Mouse (Mus musculus): ENCODE measurements at regions not wholly inside any gene's neighbourhood (a gene's known extent, or its start where the extent isn't known, plus 50 kb on each side); places are given as distances from the start of the nearest gene placed in this dataset.
"Not testable (repeated sequence)": the region's sequence is repeated elsewhere in the genome, so short reads cannot be mapped to it uniquely, and the experiment has no call there.

DNA sequence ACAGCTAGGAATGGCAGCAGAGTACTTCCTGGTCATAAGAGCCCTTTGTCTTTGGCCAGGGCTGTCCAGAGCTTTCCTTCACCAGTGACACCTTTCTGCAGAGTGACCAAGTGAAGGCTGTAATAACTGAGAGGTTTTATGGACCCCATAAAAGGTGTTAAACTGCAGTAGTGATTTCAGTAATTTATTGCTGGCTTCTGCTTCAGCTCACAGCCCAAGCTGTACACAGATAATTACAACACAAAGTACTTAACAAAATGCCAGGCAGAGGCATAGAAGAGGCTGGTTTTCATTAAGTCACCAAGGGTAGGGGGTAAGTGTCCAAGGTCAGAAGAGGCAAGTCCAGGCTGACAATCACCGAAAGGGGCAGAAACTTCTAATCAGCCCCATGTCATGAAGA is 83.8 kb downstream of the Eif4e start:
- DNase-seq (ENCODE audit: low read depth, low spot score): no peak

DNA sequence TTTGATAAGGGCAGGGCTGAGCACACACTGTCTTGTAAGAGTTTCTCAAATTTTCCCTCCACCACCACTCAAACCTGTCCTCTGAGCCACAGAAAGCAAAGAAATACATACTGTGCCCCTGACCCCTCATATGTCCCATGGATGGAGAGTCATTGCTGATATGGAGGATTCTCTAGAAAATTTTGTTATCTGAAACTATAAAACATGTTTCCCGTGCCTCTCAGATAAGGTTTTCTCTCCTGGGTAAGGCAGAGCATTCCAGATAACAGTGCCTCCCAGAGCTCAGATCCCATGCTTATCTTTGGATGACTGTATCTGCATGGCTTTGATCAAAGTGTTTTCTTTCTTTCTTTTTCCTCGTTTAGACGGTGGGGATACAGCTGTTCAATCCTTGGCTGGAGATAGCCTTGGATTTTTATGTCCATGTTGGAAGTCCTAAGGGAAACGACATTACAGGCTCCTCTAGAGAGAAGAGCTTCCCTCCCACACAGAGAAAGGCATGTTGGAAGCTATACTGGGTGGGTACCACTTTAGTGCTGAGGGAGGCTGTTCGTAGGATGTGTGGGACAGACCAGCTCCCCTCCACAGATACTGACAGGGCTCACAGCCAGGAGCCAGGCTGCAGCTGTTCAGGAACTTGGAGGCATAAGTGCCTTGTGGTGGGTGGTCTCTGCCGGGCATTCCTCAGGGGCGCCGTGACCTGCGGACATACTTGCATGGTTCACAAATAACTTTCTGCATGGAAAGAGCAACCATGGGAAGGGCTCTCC is 87.1 kb downstream of the Eif4e start:
- peak; percentile 20 for DNase-seq (ENCODE audit: low read depth, low spot score)

DNA sequence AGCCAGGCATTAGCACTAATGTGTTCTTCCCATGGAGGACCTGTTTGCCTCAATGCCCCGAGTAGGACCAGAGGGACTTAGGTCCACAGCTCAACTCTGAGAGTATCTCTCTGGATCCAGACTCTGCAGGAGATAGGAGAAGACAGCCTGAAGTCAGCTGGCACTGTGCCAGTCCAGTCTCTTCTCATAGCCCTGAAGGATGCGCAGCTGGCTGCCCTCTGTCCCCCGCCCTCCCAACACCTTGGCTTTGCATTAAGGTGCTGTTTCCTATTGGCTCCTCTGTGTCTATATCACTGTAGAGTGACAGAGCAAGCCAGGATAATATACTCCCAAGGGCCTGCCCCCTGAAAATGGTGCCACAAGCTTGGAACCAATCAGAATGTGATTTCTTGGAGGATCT is 87.7 kb downstream of the Eif4e start:
- no peak for DNase-seq (ENCODE audit: low read depth, low spot score)

DNA sequence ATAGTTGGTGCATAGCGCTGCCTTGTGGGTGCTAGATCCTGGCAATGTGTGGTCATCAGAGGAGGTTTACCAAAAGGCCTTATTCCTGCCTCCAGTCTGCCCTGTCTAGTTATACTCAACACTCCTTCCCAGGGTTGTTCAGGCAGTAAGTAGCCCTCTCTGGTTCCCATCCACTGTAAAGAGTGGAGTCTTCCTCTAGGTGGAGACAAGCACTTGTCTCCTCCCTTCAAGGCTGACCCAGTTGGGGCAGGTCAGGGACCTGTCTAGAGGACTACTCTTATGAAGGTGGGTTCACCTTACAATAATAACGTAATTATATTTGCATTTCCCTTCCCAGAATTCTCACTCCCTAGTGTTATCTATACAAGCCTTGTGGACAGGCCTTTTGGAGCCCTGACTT is 88.9 kb downstream of the Eif4e start:
- no peak for DNase-seq (ENCODE audit: low read depth, low spot score)

DNA sequence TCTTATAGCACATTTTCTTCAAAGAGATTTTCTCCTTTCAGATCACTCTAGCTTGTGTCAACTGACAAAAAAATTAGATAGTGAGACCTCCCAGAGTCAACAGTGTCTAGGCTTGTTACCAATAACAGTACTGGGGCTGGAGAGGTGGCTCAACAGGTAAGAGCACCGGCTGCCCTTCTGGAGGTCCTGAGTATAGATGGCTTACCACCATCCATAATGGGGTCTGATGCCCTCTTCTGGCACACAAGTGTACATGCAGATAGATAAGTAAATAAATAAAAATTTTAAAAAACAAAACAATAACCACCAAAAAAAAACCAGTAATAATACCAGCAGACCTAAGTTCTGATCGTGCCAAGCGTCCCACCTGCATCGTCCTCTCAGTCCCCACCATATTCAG is 94.3 kb downstream of the Eif4e start:
- no peak for DNase-seq (ENCODE audit: low read depth, low spot score)

DNA sequence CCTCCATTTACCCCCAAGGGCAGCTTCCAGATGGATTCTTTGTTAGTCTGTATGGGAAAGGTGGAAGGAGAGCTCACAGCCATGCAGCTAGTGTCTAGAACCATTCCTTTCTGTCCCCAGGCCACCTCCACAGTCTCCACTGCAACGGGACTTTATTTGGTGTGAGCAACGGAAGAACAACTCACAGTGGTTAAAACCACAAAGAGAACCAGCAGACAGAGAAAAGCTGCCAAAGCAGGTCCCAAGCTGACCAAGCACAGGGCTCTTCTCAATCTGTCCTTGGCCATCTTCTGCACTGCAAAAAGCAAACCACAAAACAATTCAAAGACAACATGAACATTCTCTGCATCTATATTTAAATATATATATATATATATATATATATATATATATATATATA is 98.1 kb downstream of the Eif4e start:
- DNase-seq (ENCODE audit: low read depth, low spot score): no peak

DNA sequence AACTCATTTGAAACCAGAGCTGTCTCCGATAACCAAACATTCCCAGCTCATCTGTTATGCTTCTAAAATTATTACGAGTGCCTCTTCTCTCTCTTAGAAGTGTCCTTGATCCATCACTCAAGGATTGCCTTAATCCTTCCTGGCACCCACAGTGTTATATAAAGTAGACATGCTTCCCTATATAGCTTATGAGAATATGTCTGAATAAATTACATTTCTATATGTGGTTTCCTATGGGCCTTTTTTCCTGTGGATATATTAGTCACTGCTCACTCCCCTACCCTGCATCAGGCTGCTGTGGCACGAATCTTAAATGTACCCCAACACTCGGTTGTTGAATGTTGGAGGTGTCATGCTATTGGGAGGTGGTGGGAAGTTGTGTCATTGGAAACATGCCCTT is 100.3 kb downstream of the Eif4e start:
- no peak for DNase-seq (ENCODE audit: low read depth, low spot score)

DNA sequence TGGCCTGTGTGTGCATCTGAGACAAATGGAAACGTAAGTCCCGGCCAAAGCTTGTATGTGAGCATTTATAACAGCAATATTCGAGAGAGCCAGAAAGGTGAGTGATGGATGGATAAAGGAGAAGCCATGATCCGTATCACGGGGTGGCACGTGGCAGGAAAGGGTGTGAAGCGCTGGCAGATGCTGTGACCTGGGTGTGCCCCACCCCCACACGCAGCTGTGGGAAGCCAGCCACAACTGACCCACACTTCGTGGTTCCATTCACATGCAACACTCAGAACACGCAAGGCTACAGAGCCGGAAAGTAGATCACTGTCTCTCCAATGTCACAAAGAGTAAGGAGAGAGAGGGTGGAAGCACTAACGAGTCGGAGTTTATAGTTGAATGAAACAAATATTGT is 104.3 kb downstream of the Eif4e start:
- no peak for DNase-seq (ENCODE audit: low read depth, low spot score)

DNA sequence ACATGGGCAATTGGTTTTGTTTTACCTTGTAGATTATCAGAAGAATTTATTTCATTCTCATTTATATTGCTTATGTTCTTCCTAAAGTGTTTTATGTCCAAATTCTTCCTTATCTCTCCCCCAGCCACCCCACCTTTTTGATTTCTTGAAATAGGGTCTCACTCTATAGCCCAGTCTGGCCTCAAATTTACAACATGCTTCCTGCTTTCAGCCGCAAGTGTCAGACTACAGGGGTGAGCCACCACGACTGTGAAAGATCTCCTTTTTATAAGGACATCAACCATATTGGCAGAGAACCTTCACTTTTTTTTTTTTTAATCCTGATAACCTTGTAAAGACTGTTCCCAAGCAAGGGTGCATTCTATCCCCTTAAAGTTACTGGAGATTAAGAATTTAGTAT is 106.1 kb downstream of the Eif4e start:
- DNase-seq (ENCODE audit: low read depth, low spot score): no peak

DNA sequence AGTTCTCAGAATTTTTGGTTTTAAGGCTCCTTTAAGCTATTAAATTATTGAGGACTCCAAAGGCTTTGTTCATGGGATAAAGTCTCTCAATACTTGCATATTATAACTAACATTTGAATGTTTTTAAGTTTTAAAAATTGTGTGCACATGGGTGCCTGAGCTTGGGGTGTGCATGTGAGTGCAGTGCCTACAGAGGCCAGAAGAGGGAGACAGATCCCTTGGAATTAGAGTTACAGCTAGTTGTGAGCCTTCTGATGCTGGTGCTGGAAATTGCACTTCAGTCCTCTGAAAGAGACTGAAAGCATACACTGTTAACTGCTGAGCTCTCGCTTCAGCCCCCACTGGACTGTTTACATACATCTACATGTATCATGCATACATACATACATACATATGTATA is 100.0 kb upstream of the Tspan5 start:
- DNase-seq (ENCODE audit: low read depth, low spot score): no peak

DNA sequence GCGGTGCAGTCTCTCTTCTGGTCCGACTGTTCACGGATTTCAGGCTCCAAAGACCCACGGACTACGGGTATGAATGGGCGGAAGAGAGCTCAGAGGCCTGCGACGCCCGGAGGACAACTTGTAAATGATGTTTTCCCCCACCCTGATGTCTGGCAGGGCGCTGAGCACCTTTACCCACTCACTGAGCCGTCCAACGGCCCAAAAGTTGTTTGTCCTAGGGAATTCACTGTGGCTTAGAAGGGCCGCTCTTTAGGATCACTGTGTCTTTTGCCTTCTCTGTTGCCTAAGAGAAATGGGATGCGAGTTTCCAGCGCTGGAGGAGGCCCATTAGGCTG is 98.1 kb upstream of the Tspan5 start:
- DNase-seq (ENCODE audit: low read depth, low spot score): no peak

DNA sequence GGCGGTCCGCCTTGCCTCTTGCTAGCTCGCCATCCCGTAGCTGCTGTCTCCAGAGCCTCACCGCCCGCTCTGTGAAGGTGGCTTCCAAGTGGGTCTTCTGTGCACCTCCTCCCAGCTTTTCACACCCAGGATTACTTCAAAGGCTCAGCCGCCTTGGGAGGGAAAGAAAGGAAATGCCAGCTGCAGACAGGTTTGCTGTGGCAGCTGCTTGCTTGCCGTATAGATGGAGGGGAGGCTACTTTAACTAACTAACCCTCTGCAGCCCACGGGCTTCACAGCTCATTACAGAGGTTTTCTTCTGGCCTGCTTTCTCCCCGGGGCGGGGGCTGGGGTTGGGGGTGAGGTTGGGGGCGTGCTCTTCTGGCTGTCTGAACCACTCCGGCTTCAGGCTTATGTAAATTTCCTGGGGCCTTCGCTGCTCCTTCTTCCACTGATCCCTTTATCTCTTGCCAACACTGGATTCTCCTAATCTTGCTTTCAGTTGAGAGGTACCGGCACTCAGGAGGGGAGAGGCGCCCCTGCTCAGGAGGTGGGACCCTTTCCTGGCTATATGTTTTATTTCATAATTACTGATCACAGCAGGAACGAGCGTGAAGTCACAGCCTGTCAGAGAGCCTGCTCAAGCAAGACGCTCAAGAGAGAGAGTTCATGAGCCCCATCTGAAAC is 97.6 kb upstream of the Tspan5 start:
- no peak for DNase-seq (ENCODE audit: low read depth, low spot score)

DNA sequence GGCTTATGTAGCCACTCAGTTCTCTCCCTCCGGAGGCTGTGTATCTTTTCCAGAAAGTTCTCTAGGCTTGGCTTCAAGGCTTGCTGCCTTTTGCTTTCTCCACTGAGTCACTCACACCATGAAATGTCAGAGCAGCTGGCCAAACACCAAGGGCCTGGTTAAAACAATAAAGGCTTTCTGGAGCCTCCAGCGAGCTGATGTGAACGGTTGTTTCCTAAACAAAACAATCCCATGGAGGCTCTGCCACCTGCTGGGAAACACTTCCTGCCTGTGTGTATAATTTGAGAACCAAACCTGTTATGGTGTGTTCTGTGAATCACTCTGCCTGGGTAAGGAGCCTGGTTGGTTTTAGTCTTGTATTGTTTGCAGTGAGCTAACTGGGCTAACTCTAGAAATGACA is 96.7 kb upstream of the Tspan5 start:
- no peak for DNase-seq (ENCODE audit: low read depth, low spot score)

DNA sequence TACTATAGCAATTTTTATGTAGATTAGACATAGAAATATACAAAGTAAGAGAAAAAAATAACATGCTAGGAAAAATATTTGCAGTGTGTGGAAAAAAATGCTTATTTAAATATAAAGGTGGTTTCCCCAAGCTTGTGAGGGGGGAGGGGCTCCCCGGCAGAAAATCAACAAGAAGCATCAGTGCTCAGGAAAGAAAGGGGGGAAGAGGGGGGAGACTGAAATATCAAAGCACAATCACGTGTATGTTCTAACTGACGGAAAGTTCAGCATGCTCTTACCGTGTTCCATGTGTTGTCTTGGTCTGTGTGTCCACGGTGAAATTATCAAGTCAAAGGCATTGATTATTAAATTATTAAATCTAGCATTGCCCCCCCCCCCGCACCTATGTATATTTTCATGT is 92.3 kb upstream of the Tspan5 start:
- no peak for DNase-seq (ENCODE audit: low read depth, low spot score)

DNA sequence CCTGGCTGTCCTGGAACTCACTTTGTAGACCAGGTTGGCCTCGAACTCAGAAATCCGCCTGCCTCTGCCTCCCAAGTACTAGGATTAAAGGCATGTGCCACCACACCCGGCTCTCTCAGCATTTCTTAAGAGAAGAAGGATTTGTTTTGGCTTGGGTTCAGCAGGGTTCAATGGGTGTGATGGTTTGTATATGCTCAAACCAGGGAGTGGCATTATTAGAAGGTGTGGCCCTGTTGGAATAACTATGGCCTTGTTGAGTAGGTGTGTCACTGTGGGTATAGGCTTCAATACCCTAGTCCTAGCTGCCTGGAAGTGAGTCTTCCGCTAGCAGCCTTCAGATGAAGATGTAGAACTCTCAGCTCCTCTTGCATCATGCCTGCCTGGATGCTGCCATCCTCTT is 91.3 kb upstream of the Tspan5 start:
- not testable (repeated sequence) for DNase-seq (ENCODE audit: low read depth, low spot score)

DNA sequence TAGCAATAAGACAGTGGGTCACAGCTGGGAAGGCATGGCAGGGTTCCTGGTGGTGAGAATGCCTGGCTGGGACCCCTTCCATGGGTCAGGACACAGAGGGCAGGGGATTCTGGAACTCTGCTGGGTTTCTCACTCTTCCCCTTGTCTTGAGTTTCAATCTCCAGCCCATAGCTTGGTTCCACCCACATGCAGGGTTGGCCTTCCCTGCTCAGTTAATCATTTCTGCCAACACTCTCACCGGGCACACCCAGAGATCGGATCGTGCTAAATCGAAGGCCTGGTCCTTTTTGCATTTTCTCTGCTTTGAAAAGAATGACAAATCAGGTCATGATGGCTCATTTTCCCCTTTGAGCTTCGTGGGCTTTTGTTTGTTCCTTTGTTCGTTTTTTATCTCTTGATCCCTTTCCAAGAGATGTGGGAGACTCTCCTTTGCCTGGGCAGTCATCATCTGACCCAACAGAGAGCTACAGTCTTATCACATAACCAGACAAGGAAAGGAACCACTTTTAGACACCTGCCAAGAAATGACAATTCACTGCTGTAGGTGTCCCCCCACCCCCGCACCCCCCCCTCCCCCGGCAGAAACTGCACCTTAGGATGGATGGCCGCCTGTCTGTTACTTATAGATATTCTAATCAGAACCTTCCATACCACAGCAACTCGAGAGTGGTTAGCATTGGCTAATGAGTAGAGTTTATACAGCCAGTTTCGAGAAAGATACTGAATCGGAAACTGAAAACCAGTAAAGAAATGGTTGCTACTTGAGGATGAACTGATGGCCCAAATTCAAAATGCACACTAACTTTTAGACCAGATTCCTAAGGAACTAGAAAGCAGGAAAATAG is 90.4 kb upstream of the Tspan5 start:
- no peak for DNase-seq (ENCODE audit: low read depth, low spot score)

DNA sequence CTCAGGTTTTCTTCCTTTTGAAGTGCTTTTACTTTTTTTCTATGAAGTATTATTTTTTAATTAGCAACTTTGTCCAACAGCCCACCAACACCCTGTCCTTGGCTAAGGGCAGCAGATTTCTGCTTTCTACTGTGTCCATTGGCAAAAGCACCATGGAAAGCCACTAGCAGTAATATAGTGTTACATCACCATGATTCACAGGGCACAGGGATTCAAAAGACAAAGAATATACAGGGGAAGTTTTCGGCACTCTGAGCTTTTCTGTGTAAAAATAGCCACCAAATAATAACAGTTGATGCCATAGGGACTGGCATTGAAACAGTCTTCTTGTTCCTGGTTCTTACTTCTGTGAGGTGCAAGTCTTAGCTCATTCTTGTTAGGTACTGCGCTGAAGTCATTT is 89.8 kb upstream of the Tspan5 start:
- DNase-seq (ENCODE audit: low read depth, low spot score): no peak

DNA sequence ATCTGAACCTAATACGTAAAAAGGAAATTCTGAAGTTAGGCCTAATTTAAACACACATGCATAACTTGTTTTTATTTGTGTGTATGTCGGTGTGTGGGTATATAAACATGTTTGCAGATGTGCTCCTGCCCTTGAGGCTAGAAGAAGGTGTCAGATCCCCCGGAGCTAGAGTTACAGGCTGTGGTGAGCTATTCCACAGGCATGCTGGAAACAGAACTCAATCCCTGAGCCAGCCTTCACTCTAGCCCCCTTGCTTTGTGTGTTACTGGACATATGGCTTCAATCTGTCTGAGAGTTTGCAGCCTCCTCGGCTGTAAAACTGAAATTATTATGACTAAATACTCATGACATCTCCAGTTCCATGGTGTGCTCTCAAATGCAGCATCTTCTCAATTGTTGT is 89.3 kb upstream of the Tspan5 start:
- no peak for DNase-seq (ENCODE audit: low read depth, low spot score)

DNA sequence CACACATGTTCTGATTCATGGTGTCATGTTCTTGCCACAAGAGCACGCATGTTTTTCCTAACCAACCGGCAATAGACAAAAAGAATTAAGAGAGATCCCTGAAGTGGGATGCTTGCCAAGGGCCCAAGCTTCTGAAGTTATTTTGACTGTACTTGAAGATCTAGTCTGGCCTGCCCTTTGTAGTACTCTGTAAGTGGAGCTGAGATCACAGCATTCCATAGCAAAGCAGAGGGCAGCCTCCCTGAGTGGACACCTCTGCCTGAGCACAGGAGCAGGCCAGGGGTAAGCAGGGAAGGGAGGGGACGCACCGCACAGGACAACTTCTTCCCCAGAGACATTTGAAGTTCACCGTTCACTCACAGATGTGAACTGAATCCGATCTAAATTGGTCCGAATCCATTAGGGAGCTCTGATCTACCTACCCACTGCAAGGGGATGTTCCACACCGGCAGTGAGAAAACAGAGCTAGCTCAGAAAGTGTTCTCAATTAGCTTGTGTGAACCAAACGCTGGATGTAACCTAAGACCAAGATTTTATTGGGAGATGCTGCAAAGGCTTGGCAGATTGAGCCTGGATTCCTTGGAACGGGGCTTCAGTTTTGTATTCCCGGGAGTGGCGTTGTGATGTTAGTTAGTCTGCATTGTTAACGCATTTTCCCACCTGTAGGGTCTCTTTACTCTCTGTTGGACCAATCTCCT is 88.3 kb upstream of the Tspan5 start:
- no peak for DNase-seq (ENCODE audit: low read depth, low spot score)

DNA sequence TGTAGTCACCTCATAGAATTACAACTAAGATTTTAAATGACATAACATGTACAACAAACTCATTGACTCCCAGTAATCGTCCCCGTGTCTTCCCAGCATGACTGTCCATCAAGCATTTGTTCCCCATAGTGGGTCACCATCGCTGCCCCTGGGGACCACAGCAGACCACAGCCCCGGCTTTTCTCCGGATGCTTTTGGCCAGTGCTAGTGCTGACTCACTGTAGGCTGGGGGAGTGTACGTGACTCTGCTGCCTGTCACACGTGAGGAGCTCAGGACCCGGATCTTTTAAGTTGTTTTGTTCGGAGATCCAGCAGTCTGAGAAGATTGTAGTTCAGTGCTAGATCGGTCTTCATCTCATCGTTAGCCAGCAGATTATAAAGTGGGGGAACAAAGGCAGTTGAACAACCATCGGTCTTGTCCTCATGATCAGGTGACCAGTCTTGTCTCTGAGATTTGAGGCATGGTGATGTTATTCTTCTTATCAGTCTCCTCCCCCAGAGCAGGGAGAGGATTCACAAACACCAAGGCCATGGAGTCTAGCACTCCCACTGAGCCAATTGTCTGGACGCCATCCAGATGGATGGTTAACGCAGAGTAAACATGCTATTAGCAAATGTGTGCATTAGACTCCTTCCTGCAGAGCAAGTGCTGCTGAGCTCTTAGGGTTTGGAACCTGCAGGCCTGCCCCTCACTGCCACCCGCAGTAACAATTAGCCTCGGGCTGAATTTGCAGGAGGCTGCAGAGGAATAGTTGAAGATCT is 87.2 kb upstream of the Tspan5 start:
- DNase-seq (ENCODE audit: low read depth, low spot score): no peak

DNA sequence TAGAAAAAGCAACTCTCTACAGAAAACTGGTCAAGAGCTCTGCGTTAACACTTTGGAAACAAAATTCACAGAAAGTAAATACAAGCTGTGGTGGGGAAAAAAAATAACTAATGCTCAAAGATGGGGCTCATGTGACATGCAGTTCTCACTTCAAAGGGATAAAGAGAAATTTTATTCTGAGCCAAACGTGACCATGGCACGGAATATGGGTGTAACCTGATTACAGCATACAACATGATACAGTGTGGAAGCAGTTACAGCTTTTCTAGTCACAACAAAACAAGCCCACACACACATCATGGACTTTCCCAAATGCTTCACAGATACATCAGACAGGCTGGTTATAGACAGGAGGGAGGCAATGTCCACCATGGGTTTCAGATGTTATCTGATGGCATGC is 86.5 kb upstream of the Tspan5 start:
- no peak for DNase-seq (ENCODE audit: low read depth, low spot score)

Measured in c-Kit-negative CD71-positive TER-119-positive erythroid progenitor cells, embryonic 14.5 days (primary cell).